Mouse (Mus musculus): ENCODE measurements at regions not wholly inside any gene's neighbourhood (a gene's known extent, or its start where the extent isn't known, plus 50 kb on each side); places are given as distances from the start of the nearest gene placed in this dataset.

DNA sequence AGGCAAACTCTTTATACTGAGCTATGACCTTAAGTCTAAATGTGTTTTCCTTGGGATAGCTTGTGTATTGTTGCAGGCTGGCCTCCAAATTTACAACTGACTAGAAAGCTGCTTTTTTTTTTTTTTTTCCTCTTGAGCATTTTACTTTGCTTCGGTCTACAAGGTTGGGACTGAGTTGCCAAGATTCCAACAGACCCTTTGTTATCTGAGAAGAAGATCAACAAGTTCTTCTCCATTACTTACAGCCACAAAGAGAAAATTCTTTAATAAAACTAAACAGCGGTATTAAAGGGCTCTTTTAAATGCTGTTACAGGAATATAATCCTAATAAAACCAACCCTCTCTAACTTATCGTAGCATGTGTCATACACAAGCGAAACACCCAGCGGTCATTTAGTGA is 124.4 kb upstream of the Rnd3 start:
- no peak overlapping the region for H3K4me2 ChIP-seq
- H3K4me1 ChIP-seq: peaks cover 2% of the 10 kb centered on the region; the same call in 1 of the 2 replicates
- H3K4me3 ChIP-seq (replicated peaks): no peak overlapping the region
- H3K27me3 ChIP-seq: no peaks in the 10 kb centered on the region
- H3K9me3 ChIP-seq (replicated peaks): no peaks in the 10 kb centered on the region
- H3K27ac ChIP-seq: no peak overlapping the region
- WGBS: 44% methylated on average over 5 of the region's 5 CpGs
- no peak for ATAC-seq (replicated peaks; ENCODE audit: low FRiP score)
- no peak overlapping the region for H3K9ac ChIP-seq
- H3K36me3 ChIP-seq: no peaks in the 10 kb centered on the region

DNA sequence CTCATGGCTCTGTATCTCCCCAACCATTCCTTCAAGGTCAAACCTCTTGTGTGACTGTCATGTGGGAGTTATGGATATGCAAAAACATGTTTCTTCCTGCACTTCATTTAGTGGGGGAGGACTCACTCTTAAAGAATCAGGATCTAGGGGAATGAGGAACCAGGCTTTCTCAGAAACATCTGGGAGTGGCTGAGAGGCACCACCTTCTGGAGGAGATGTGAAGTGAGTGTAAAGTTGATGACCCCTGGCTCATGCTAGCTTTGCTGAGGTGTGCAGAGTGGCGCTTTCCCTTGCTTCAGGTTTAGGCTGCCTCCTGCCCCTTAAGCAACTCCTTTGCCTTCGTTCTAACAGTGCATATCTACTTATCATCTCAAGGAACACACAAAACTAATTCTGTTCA is 119.6 kb upstream of the Rnd3 start:
- Histone ChIP-seq H3K9me3 (replicated peaks) (no peaks in the 10 kb centered on the region), H3K9ac (no peak overlapping the region), H3K27me3 (no peaks in the 10 kb centered on the region), H3K36me3 (no peaks in the 10 kb centered on the region), H3K4me1 (peaks cover 2% of the 10 kb centered on the region; the same call in 1 of the 2 replicates), H3K4me2 (no peak overlapping the region), H3K27ac (no peak overlapping the region), H3K4me3 (replicated peaks) (no peak overlapping the region)
- WGBS: 64% methylated on average over 2 of the region's 2 CpGs
- no peak for ATAC-seq (replicated peaks; ENCODE audit: low FRiP score)

GRCm38 (mm10) chr2:51267662-51268061 is 118.8 kb upstream of the Rnd3 start:
- 51% methylated on average over 5 of the region's 5 CpGs for WGBS
- Histone ChIP-seq H3K4me1 (peaks cover under 1% of the 10 kb centered on the region; the same call in 1 of the 2 replicates), H3K4me2 (no peak overlapping the region), H3K9ac (no peak overlapping the region), H3K27ac (no peak overlapping the region), H3K4me3 (replicated peaks) (no peak overlapping the region), H3K36me3 (no peaks in the 10 kb centered on the region), H3K9me3 (replicated peaks) (no peaks in the 10 kb centered on the region), H3K27me3 (no peaks in the 10 kb centered on the region)
- no peak for ATAC-seq (replicated peaks; ENCODE audit: low FRiP score)

- H3K27me3 ChIP-seq: no peaks in the 10 kb centered on the region
These were observed 113.6 kb upstream of the Rnd3 start for GRCm38 (mm10) chr2:51262506-51262905.

GRCm38 (mm10) chr2:51250798-51251197 is 101.9 kb upstream of the Rnd3 start:
- Histone ChIP-seq H3K4me2 (no peak overlapping the region), H3K36me3 (no peaks in the 10 kb centered on the region), H3K4me3 (replicated peaks) (no peak overlapping the region), H3K9me3 (replicated peaks) (no peaks in the 10 kb centered on the region), H3K9ac (no peak overlapping the region), H3K27me3 (no peaks in the 10 kb centered on the region), H3K27ac (no peak overlapping the region), H3K4me1 (no peaks in the 10 kb centered on the region)
- no peak for ATAC-seq (replicated peaks; ENCODE audit: low FRiP score)
- 65% methylated on average over 6 of the region's 6 CpGs for WGBS

More at GRCm38 (mm10) chr2:51262506-51262905, 113.6 kb upstream of the Rnd3 start:
- Histone ChIP-seq H3K27ac (no peak overlapping the region), H3K4me2 (no peak overlapping the region), H3K4me3 (replicated peaks) (no peak overlapping the region), H3K4me1 (no peaks in the 10 kb centered on the region), H3K9me3 (replicated peaks) (no peaks in the 10 kb centered on the region), H3K36me3 (no peaks in the 10 kb centered on the region), H3K9ac (no peak overlapping the region)
- ATAC-seq (replicated peaks; ENCODE audit: low FRiP score): no peak
- 97% methylated on average over 1 of the region's 1 CpGs for WGBS

- Histone ChIP-seq H3K4me1 (peaks cover 8% of the 10 kb centered on the region), H3K4me2 (no peak overlapping the region), H3K4me3 (replicated peaks) (no peak overlapping the region), H3K27ac (no peak overlapping the region), H3K27me3 (no peaks in the 10 kb centered on the region), H3K36me3 (no peaks in the 10 kb centered on the region), H3K9me3 (replicated peaks) (no peaks in the 10 kb centered on the region), H3K9ac (no peak overlapping the region)
- no peak for ATAC-seq (replicated peaks; ENCODE audit: low FRiP score)
- WGBS: 86% methylated on average over 5 of the region's 5 CpGs
These were observed 92.7 kb upstream of the Rnd3 start for GRCm38 (mm10) chr2:51241573-51241972.

DNA sequence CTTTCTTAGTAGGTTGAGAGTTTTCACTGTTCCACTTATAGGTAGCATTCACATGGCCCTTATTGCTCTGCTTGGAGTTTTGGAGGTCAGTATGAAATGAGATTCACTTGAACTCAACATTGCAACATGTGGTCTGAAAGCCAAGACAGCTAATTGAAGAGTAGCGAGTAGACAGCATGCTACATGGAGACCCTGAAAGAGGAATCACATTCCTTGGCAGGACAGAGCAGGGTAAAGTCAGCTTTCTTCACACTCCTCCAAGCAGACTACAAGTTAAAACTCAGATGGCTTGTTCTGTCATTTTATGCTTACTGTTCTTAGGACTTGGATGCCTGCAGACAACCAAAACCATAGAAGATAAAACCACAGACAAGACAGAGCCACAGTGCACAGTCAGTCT is 91.1 kb upstream of the Rnd3 start:
- no peak for ATAC-seq (replicated peaks; ENCODE audit: low FRiP score)
- Histone ChIP-seq H3K4me2 (no peak overlapping the region), H3K27me3 (no peaks in the 10 kb centered on the region), H3K4me1 (peaks cover 8% of the 10 kb centered on the region), H3K27ac (no peak overlapping the region), H3K9me3 (replicated peaks) (no peaks in the 10 kb centered on the region), H3K36me3 (no peaks in the 10 kb centered on the region), H3K9ac (no peak overlapping the region), H3K4me3 (replicated peaks) (no peak overlapping the region)
- 87% methylated on average over 1 of the region's 1 CpGs for whole genome bisulfite sequencing

GRCm38 (mm10) chr2:51238992-51239391 is 90.1 kb upstream of the Rnd3 start:
- no peaks in the 10 kb centered on the region for H3K36me3 ChIP-seq
- no peak for ATAC-seq (replicated peaks; ENCODE audit: low FRiP score)
- no peak overlapping the region for H3K9ac ChIP-seq
- H3K4me1 ChIP-seq: peaks cover 12% of the 10 kb centered on the region
- peak overlapping the region; percentile 48; the same call in 1 of the 2 replicates for H3K4me2 ChIP-seq
- WGBS: 14% methylated on average over 4 of the region's 4 CpGs
- no peaks in the 10 kb centered on the region for H3K9me3 ChIP-seq (replicated peaks)
- no peaks in the 10 kb centered on the region for H3K27me3 ChIP-seq
- no peak overlapping the region for H3K4me3 ChIP-seq (replicated peaks)
- H3K27ac ChIP-seq: no peak overlapping the region

DNA sequence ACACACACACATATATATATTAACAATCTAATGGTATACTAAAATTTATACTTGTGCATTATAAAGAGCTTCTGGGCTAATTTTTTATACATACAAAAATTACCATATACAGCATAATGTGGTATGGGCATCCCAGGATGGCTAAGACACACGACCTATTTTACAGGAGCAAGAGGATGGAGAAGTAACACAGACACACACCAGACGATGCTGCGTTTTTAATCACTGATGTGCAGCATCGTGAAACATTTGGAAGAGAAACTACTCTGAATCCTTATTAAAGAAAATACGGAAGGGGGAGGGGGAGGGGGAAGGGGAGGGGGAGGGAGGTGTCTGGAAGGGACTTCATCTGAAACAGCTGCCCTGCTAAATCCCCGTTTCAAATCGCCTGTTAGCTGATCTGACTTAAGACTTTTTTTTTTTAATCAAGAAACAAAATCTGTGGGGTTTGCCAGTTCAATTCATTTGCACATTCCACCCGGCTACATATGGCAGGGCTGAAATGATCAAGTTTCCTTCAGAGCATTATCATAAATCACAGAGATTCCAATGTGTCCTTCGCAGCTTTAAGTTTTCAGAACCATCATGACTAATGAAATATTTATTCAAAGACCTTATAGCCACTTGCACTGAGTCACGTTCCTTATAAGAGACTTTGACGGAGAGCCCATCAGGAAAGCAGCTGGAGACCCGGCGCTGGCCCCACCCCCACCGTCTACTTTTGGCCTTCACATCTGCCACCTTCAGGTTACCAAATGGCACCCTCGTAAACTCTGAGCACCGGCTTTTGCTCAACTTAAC is 89.4 kb upstream of the Rnd3 start:
- peak overlapping the region; percentile 26 for H3K4me3 ChIP-seq (replicated peaks)
- no peaks in the 10 kb centered on the region for H3K27me3 ChIP-seq
- H3K9me3 ChIP-seq (replicated peaks): no peaks in the 10 kb centered on the region
- no peak overlapping the region for H3K27ac ChIP-seq
- H3K9ac ChIP-seq: 0 out of 2 replicates have a peak overlapping the region, but pooled peaks have one; percentile 7
- H3K4me2 ChIP-seq: peak overlapping the region; percentile 48
- H3K36me3 ChIP-seq: no peaks in the 10 kb centered on the region
- no peak for ATAC-seq (replicated peaks; ENCODE audit: low FRiP score)
- 5% methylated on average over 16 of the region's 16 CpGs for WGBS
- peaks cover 12% of the 10 kb centered on the region for H3K4me1 ChIP-seq

- Histone ChIP-seq H3K9ac (no peak overlapping the region), H3K27me3 (no peaks in the 10 kb centered on the region), H3K9me3 (replicated peaks) (no peaks in the 10 kb centered on the region), H3K4me2 (no peak overlapping the region), H3K4me3 (replicated peaks) (no peak overlapping the region), H3K27ac (0 out of 2 replicates have a peak overlapping the region, but pooled peaks have one; percentile 28), H3K4me1 (peaks cover 12% of the 10 kb centered on the region), H3K36me3 (no peaks in the 10 kb centered on the region)
- no peak for ATAC-seq (replicated peaks; ENCODE audit: low FRiP score)
- 67% methylated on average over 10 of the region's 10 CpGs for WGBS
These were observed 88.5 kb upstream of the Rnd3 start for GRCm38 (mm10) chr2:51237451-51237850.

- Histone ChIP-seq H3K27me3 (no peaks in the 10 kb centered on the region), H3K36me3 (no peaks in the 10 kb centered on the region), H3K9ac (no peak overlapping the region), H3K27ac (no peak overlapping the region), H3K9me3 (replicated peaks) (no peaks in the 10 kb centered on the region), H3K4me3 (replicated peaks) (no peak overlapping the region), H3K4me1 (peaks cover 12% of the 10 kb centered on the region), H3K4me2 (no peak overlapping the region)
- 73% methylated on average over 3 of the region's 3 CpGs for WGBS
- ATAC-seq (replicated peaks; ENCODE audit: low FRiP score): no peak
These were observed 87.9 kb upstream of the Rnd3 start for GRCm38 (mm10) chr2:51236852-51237251.

- Histone ChIP-seq H3K27ac (no peak overlapping the region), H3K4me3 (replicated peaks) (no peak overlapping the region), H3K27me3 (no peaks in the 10 kb centered on the region), H3K36me3 (no peaks in the 10 kb centered on the region), H3K4me2 (no peak overlapping the region), H3K9me3 (replicated peaks) (no peaks in the 10 kb centered on the region), H3K9ac (no peak overlapping the region), H3K4me1 (peaks cover 12% of the 10 kb centered on the region)
- 63% methylated on average over 5 of the region's 5 CpGs for WGBS
- peak; percentile 36; the same call in 1 of the 2 replicates for ATAC-seq (replicated peaks; ENCODE audit: low FRiP score)
These were observed 85.5 kb upstream of the Rnd3 start for GRCm38 (mm10) chr2:51234427-51234826.

Data from kidney, embryonic 15.5 days (tissue).